Mouse (Mus musculus) heart, adult 2 months (tissue): ENCODE results near the gene Alg5. TPM values are rescaled to one million over a fixed set of nuclear protein-coding genes. Genes with fewer than 3 reads are reported as not detected.

ENCODE experiments used
- DNase-seq, 2 experiments: peaks; one replicate each; pipeline ENCODE4 v3.0.0; 2021
- H3K27ac ChIP-seq: fragments of 200-600 bp; 2 replicates; pipeline ENCODE4 v1.8.1; 2022
- H3K27me3 ChIP-seq: fragments of 200-500 bp; 2 replicates; pipeline ENCODE4 v1.6.1; 2012; ENCODE audit warnings: mild to moderate bottlenecking, low read length, inconsistent platforms, mixed read lengths; ENCODE audit not compliant: control insufficient read depth, insufficient read depth
- H3K36me3 ChIP-seq: fragments of 200-500 bp; 2 replicates; pipeline ENCODE4 v1.6.1; 2012; ENCODE audit warnings: low read length, inconsistent platforms; ENCODE audit not compliant: control insufficient read depth, insufficient read depth
- H3K4me1 ChIP-seq: fragments of 200-500 bp; 2 replicates; pipeline ENCODE4 v1.6.1; 2011; ENCODE audit warnings: low read length; ENCODE audit not compliant: control insufficient read depth, insufficient read depth
- H3K4me3 ChIP-seq: fragments of 200-600 bp; 2 replicates; pipeline ENCODE4 v1.8.1; 2022
- H3K79me2 ChIP-seq: fragments of 200-500 bp; replicated peaks from 2 replicates; pipeline ENCODE4 v1.6.1; 2012; ENCODE audit warnings: mild to moderate bottlenecking, inconsistent platforms, low read length, moderate library complexity, mixed read lengths; ENCODE audit not compliant: control insufficient read depth, insufficient read depth
- H3K9ac ChIP-seq: fragments of 200-500 bp; 2 replicates; pipeline ENCODE4 v1.6.1; 2012; ENCODE audit warnings: low read depth, mild to moderate bottlenecking, control low read depth, inconsistent platforms, low read length, mixed read lengths
- CTCF ChIP-seq: fragments of 200-600 bp; IDR thresholded peaks from 2 replicates; pipeline ENCODE4 v1.8.1; 2022; ENCODE audit warnings: antibody characterized with exemption, mild to moderate bottlenecking, moderate library complexity
- EP300 ChIP-seq: fragments of 200-500 bp; IDR thresholded peaks from 2 replicates; pipeline ENCODE4 v1.6.1; 2011; ENCODE audit warnings: low read depth, low read length, control low read depth; ENCODE audit not compliant: insufficient read depth
- POLR2A ChIP-seq: fragments of 200-500 bp; IDR thresholded peaks from 2 replicates; pipeline ENCODE4 v1.6.1; 2011; ENCODE audit warnings: mild to moderate bottlenecking, low read depth, low read length, control low read depth; ENCODE audit not compliant: insufficient read depth
- WGBS: fragments of 180-500 bp; shearing (Covaris S2); methylation state at CpG from one replicate; pipeline ENCODE4 v1.1.7; 2018; 5-methylcytosine and 5-hydroxymethylcytosine counted together
- intact Hi-C: fragments of 180-260 bp; cut with DNase I; formaldehyde crosslinking; loops from one replicate; pipeline ENCODE4 v1.15.1; 2025
- polyA plus RNA-seq: library from polyadenylated mRNA; depleted of rRNA; stranded (reverse); fragments of >200 nt; gene quantifications from 2 replicates; pipeline ENCODE4 v1.2.3, GENCODE M21; 2012
- total RNA-seq, 2 experiments: library from RNA; stranded (reverse); gene quantifications; 2 replicates each; pipeline ENCODE4 v1.2.3; 2021

Alg5 gene
- total and polyA plus RNA-seq, 3 experiments = 6.9 to 10.5 (median 8.9) TPM

GRCm38 (mm10) chr3:54768592-54768991 is 33.3 kb downstream of the Alg5 start:
- no peak overlapping the region for H3K27ac ChIP-seq
- H3K27me3 ChIP-seq = no peaks in the 10 kb centered on the region
- no peaks in the 10 kb centered on the region for H3K79me2 ChIP-seq
- TF ChIP-seq POLR2A = no peak
- TF ChIP-seq EP300 = no peak
- TF ChIP-seq CTCF = no peak
- WGBS = 74% methylated on average over 8 of the region's 8 CpGs
- H3K9ac ChIP-seq = no peak overlapping the region
- H3K4me1 ChIP-seq = no peaks in the 10 kb centered on the region
- DNase-seq = no peak
- no peaks in the 10 kb centered on the region for H3K36me3 ChIP-seq
- no peak overlapping the region for H3K4me3 ChIP-seq
- intact Hi-C loops = no loop called here

- Histone ChIP-seq H3K4me3 (no peak overlapping the region), H3K9ac (no peak overlapping the region), H3K79me2 (no peaks in the 10 kb centered on the region), H3K27me3 (no peaks in the 10 kb centered on the region), H3K27ac (no peak overlapping the region), H3K4me1 (no peaks in the 10 kb centered on the region), H3K36me3 (no peaks in the 10 kb centered on the region)
- intact Hi-C loops = no loop called here
- WGBS = 74% methylated on average over 17 of the region's 17 CpGs
- TF ChIP-seq POLR2A (no peak), EP300 (no peak), CTCF (no peak)
- no peak for DNase-seq
Observed at GRCm38 (mm10) chr3:54769349-54770275, 34.3 kb downstream of the Alg5 start.

- Histone ChIP-seq H3K4me3 (no peak overlapping the region), H3K4me1 (no peaks in the 10 kb centered on the region), H3K27me3 (no peaks in the 10 kb centered on the region), H3K27ac (no peak overlapping the region), H3K79me2 (no peaks in the 10 kb centered on the region), H3K9ac (no peak overlapping the region), H3K36me3 (no peaks in the 10 kb centered on the region)
- no peak for DNase-seq
- WGBS = 85% methylated on average over 6 of the region's 6 CpGs
- TF ChIP-seq CTCF = peak; percentile 25; the same call in 1 of the 2 replicates
- TF ChIP-seq POLR2A = no peak
- intact Hi-C loops = no loop called here
Observed at GRCm38 (mm10) chr3:54773613-54774012, 38.3 kb downstream of the Alg5 start.

GRCm38 (mm10) chr3:54775989-54776631 is 40.8 kb downstream of the Alg5 start:
- Histone ChIP-seq H3K4me3 (no peak overlapping the region), H3K4me1 (no peaks in the 10 kb centered on the region), H3K27ac (no peak overlapping the region), H3K79me2 (no peaks in the 10 kb centered on the region), H3K27me3 (no peaks in the 10 kb centered on the region), H3K9ac (no peak overlapping the region), H3K36me3 (no peaks in the 10 kb centered on the region)
- no peak for TF ChIP-seq CTCF
- DNase-seq = no peak
- 67% methylated on average over 7 of the region's 7 CpGs for WGBS
- intact Hi-C loops = no loop called here

GRCm38 (mm10) chr3:54790601-54791000 is 55.3 kb downstream of the Alg5 start:
- no peaks in the 10 kb centered on the region for H3K27me3 ChIP-seq
- no peaks in the 10 kb centered on the region for H3K36me3 ChIP-seq
- 40% methylated on average over 2 of the region's 2 CpGs for WGBS
- H3K27ac ChIP-seq = no peak overlapping the region
- no peak overlapping the region for H3K9ac ChIP-seq
- H3K4me1 ChIP-seq = no peaks in the 10 kb centered on the region
- no peak for DNase-seq
- intact Hi-C loops = no loop called here
- no peak overlapping the region for H3K4me3 ChIP-seq
- no peaks in the 10 kb centered on the region for H3K79me2 ChIP-seq
- TF ChIP-seq EP300 = no peak
- no peak for TF ChIP-seq POLR2A
- TF ChIP-seq CTCF = no peak
